Mouse (Mus musculus) embryonic facial prominence, embryonic 14.5 days (tissue): Measurements from ENCODE around the gene Ctf2. TPM values are rescaled to one million over a fixed set of nuclear protein-coding genes. Genes with fewer than 3 reads are reported as not detected.

Source experiments
- ATAC-seq: fragments of 200-750 bp; cut with Nextera tagmentation; 2 replicates; pipeline ENCODE4 v1.8.0; 2017; ENCODE audit warnings: low read depth, moderate number of reproducible peaks, moderate TSS enrichment
- DNase-seq: peaks from one replicate; pipeline ENCODE4 v3.0.0-alpha.2; 2015; ENCODE audit warnings: low spot score
- H3K27ac ChIP-seq: fragments of 300-500 bp; sonication (generic); replicated peaks from 2 replicates; pipeline ENCODE4 v1.5.1; 2014; ENCODE audit warnings: low read depth, mild to moderate bottlenecking, low read length, moderate library complexity
- H3K27me3 ChIP-seq: fragments of 300-500 bp; sonication (generic); replicated peaks from 2 replicates; pipeline ENCODE4 v1.6.1; 2014; ENCODE audit warnings: low read length; ENCODE audit not compliant: control insufficient read depth, insufficient read depth
- H3K36me3 ChIP-seq: fragments of 300-500 bp; sonication (generic); 2 replicates; pipeline ENCODE4 v1.6.1; 2014; ENCODE audit warnings: low read length, mixed read lengths; ENCODE audit not compliant: control insufficient read depth, insufficient read depth
- H3K4me1 ChIP-seq: fragments of 300-500 bp; sonication (generic); 2 replicates; pipeline ENCODE4 v1.6.1; 2014; ENCODE audit warnings: antibody characterized with exemption, low read length; ENCODE audit not compliant: control insufficient read depth, insufficient read depth
- H3K4me2 ChIP-seq: fragments of 300-500 bp; sonication (generic); 2 replicates; pipeline ENCODE4 v1.6.1; 2014; ENCODE audit warnings: low read depth, mild to moderate bottlenecking, low read length, moderate library complexity, mixed read lengths
- H3K4me3 ChIP-seq: fragments of 300-500 bp; sonication (generic); 2 replicates; pipeline ENCODE4 v1.5.1; 2014; ENCODE audit warnings: low read depth, mild to moderate bottlenecking, low read length
- H3K9ac ChIP-seq: fragments of 300-500 bp; sonication (generic); 2 replicates; pipeline ENCODE4 v1.6.1; 2014; ENCODE audit warnings: low read depth, mild to moderate bottlenecking, low read length, moderate library complexity, mixed read lengths
- H3K9me3 ChIP-seq: fragments of 300-500 bp; sonication (generic); 2 replicates; pipeline ENCODE4 v1.6.1; 2016; ENCODE audit warnings: low read length; ENCODE audit not compliant: control insufficient read depth
- WGBS: fragments of 180-500 bp; shearing (Covaris S2); extraction: QIAGEN DNeasy Blood & Tissue Kit; methylation state at CpG from one replicate; pipeline ENCODE4 v1.1.7; 2014; 5-methylcytosine and 5-hydroxymethylcytosine counted together
- polyA plus RNA-seq: library from polyadenylated mRNA; unstranded; fragments of >200 nt; fragmentation: Nextera tagmentation; extraction: Ambion mirVana; gene quantifications from 2 replicates; pipeline ENCODE4 v1.2.1, GENCODE M21; 2014

Ctf2 gene
- polyA plus RNA-seq, 1 experiment from 2014 or later, result 0.35 TPM

GRCm38 (mm10) chr7:127772080-127772479 is 40.1 kb upstream of the Ctf2 start:
- H3K9ac ChIP-seq, result no peak overlapping the region
- H3K9me3 ChIP-seq, result no peaks in the 10 kb centered on the region
- peaks cover 18% of the 10 kb centered on the region for H3K36me3 ChIP-seq
- no peak for DNase-seq
- no peak overlapping the region for H3K4me3 ChIP-seq
- 71% methylated on average over 3 of the region's 3 CpGs for WGBS
- no peaks in the 10 kb centered on the region for H3K27me3 ChIP-seq
- no peak overlapping the region for H3K4me2 ChIP-seq
- H3K4me1 ChIP-seq, result peaks cover 14% of the 10 kb centered on the region; the same call in 1 of the 2 replicates
- ATAC-seq, result no peak
- H3K27ac ChIP-seq, result no peak overlapping the region

DNA sequence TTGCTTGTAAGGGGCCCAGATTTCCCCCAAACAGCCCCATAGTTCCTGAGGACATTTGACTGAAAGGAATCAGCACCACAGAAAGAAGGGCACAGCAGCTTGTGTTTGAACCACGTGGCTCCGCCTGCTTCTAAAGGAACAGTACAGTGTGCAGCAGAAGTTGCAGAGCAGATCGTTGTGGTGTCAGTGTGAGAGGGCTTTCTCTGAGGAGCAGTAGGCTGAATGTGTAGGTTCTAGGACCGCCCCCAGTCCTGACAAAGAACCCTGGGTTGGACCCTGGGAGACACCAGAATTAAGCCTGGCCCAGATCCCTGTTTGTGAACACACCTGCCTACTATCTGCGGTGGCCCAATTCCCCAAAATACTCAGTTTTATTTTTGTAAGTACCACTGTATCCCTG is 39.3 kb upstream of the Ctf2 start:
- H3K4me1 ChIP-seq, result peaks cover 14% of the 10 kb centered on the region; the same call in 1 of the 2 replicates
- peak overlapping the region; percentile 70; the same call in 1 of the 2 replicates for H3K4me3 ChIP-seq
- DNase-seq (no peak), ATAC-seq (no peak)
- H3K27ac ChIP-seq, result no peak overlapping the region
- no peaks in the 10 kb centered on the region for H3K9me3 ChIP-seq
- 0 out of 2 replicates have a peak overlapping the region, but pooled peaks have one; percentile 90 for H3K9ac ChIP-seq
- peaks cover 24% of the 10 kb centered on the region for H3K36me3 ChIP-seq
- H3K27me3 ChIP-seq, result no peaks in the 10 kb centered on the region
- H3K4me2 ChIP-seq, result peak overlapping the region; percentile 89
- WGBS, result 77% methylated on average over 5 of the region's 5 CpGs

GRCm38 (mm10) chr7:127770039-127770905 is 38.3 kb upstream of the Ctf2 start:
- no peaks in the 10 kb centered on the region for H3K27me3 ChIP-seq
- H3K9ac ChIP-seq, result peak overlapping the region; percentile 90
- DNase-seq (peak; percentile 29), ATAC-seq (peak; percentile 7)
- H3K4me3 ChIP-seq, result peak overlapping the region; percentile 70
- H3K4me1 ChIP-seq, result peaks cover 14% of the 10 kb centered on the region; the same call in 1 of the 2 replicates
- peak overlapping the region; percentile 89 for H3K4me2 ChIP-seq
- peaks cover 34% of the 10 kb centered on the region for H3K36me3 ChIP-seq
- H3K27ac ChIP-seq, result peak overlapping the region; percentile 93
- no peaks in the 10 kb centered on the region for H3K9me3 ChIP-seq
- WGBS, result 3% methylated on average over 24 of the region's 27 CpGs

DNA sequence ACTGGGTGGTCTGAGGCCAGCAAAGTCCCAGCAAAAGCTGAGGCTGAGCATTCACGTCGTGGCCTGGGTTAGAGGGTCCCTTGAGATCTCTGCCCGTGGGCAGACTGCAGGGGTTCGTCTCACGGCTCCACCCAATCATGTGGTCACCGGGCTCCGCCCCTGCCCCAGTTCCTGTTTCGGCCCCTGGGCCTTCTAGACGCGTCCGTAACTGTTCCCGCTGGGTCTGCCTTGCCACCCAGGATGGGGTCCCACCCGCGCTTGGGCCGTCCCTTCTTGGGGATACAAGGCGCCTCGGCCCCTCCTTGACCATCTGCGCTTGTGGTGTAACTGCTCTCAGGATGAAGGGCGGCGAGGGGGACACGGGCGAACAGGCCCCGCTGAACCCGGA is 37.7 kb upstream of the Ctf2 start, which contains the start of gene Orai3:
Gene Orai3, plus strand, starts transcription at position 165 of the 388 bp plus-strand sequence.
- peak within 1 kb of the TSS; percentile 70 for H3K4me3 ChIP-seq
- DNase-seq (peak; percentile 93), ATAC-seq (peak; percentile 77)
- WGBS, result under 1% methylated on average over 18 of the region's 24 CpGs
- H3K4me1 ChIP-seq, result peaks cover 14% of the 10 kb centered on the region; the same call in 1 of the 2 replicates
- peaks cover 39% of the 10 kb centered on the region for H3K36me3 ChIP-seq
- no peaks in the 10 kb centered on the region for H3K9me3 ChIP-seq
- H3K27me3 ChIP-seq, result no peaks in the 10 kb centered on the region
- peak within 1 kb of the TSS; percentile 93 for H3K27ac ChIP-seq
- H3K9ac ChIP-seq, result peak within 1 kb of the TSS; percentile 90
- peak within 1 kb of the TSS; percentile 89 for H3K4me2 ChIP-seq

DNA sequence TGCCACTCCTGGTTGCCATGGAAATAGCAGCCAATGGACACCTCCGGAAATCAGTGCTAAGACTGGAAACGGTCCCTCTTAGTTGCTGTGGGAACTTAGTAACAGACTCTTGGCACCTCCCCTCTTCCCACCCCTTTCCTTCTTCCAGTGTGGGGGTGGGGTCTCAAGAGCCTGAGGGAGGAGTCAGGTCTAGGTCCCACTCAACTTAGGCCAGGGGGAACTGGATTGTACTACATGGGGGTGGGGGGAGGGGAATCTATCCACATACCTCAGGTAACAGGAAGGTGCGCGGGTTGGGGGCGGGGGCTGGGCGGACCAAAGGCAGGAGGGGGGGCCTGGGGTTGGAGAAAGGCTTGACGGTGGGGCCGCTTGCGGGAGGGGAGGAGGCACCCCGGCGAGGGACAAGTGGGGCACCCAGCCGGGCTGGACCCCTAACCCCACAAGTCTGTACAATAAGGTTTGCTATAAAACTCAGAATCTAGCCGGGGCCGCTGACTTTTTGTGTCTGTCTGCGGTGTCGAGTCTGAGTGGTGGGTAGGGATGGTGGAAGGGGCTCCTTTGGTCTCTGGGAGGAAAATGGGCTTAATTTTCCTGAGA is 37.1 kb upstream of the Ctf2 start:
- Histone ChIP-seq H3K27ac (peak overlapping the region; percentile 93), H3K36me3 (peaks cover 40% of the 10 kb centered on the region), H3K4me2 (peak overlapping the region; percentile 89), H3K27me3 (no peaks in the 10 kb centered on the region), H3K9ac (peak overlapping the region; percentile 90), H3K4me3 (peak overlapping the region; percentile 70), H3K4me1 (peaks cover 14% of the 10 kb centered on the region; the same call in 1 of the 2 replicates), H3K9me3 (no peaks in the 10 kb centered on the region)
- ATAC-seq (peak; percentile 90), DNase-seq (peak; percentile 99)
- 1% methylated on average over 16 of the region's 16 CpGs for WGBS

DNA sequence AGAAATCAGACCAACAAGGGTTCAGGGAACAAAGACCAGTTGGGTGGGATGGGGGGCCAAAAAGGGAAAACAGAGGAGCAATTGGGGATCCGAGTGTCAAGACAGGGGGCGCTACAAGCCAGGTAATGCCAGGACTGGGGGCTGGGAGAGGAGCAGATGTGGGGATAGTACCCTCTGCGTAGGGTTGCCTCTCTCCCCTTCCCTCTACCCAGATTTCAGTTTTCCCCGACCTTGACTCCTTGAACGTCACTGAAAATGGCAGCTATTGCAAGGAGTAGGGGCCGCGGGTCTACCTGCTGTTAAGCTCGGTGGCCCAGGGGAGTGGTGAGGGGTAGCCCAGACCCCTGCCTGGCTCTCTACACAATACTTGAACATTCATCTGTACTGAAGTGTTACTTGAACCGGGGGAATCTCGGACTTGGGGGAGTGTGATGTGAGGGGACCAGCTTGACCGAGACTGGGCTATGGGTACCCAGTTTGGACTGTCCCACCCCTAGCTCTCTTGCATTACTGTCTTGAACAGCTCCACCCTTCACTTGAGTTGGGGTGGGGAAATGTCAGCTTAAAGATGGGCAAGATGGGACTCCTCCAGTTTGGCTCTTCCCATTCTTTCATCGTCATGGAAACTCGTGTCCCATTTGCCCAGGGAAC is 36.5 kb upstream of the Ctf2 start:
- no peak for DNase-seq
- Histone ChIP-seq H3K4me1 (peaks cover 14% of the 10 kb centered on the region; the same call in 1 of the 2 replicates), H3K36me3 (peaks cover 46% of the 10 kb centered on the region), H3K4me3 (0 out of 2 replicates have a peak overlapping the region, but pooled peaks have one; percentile 70), H3K9me3 (no peaks in the 10 kb centered on the region), H3K4me2 (peak overlapping the region; percentile 89; the same call in 1 of the 2 replicates), H3K9ac (no peak overlapping the region), H3K27ac (peak overlapping the region; percentile 93; the same call in 1 of the 2 replicates), H3K27me3 (no peaks in the 10 kb centered on the region)
- WGBS, result 55% methylated on average over 11 of the region's 13 CpGs
- ATAC-seq, result no peak

DNA sequence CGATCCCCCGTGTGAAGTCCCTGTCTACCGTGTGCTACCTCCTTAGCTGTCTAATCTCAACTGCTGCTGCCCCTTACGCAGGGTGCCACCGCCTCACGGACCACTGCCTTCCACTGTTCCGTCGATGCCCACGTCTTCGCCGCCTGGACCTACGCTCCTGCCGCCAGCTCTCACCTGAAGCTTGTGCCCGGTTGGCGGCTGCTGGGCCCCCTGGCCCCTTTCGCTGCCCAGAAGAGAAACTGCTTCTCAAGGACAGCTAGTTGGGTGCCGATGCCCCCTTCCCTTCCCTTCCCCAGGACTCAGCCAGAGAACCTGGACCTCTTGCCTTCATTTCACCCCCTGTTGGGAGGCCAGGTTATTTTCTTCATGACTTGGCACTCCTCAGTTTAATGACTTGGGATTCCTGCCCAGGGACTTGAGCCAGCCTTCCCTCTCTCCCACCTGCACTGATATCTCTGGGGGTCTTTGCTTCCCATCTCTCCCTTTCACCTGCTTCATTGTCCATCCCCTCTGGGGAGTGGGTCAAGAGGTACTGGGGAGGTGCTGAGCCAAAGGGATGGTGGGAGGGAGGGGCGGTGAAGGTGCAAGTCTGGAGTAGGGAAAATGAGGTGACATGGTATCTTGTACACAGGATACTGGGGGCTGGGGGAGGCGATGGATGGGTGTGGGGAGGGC is 35.8 kb upstream of the Ctf2 start:
- 96% methylated on average over 19 of the region's 19 CpGs for WGBS
- H3K36me3 ChIP-seq, result peaks cover 52% of the 10 kb centered on the region
- DNase-seq, result no peak

More for the DNA sequence above, 35.8 kb upstream of the Ctf2 start:
- Histone ChIP-seq H3K9ac (no peak overlapping the region), H3K9me3 (no peaks in the 10 kb centered on the region), H3K4me1 (peaks cover 14% of the 10 kb centered on the region; the same call in 1 of the 2 replicates), H3K27me3 (no peaks in the 10 kb centered on the region), H3K4me2 (no peak overlapping the region), H3K27ac (peak overlapping the region; percentile 93; the same call in 1 of the 2 replicates), H3K4me3 (no peak overlapping the region)
- no peak for ATAC-seq
